Mouse (Mus musculus) stomach, embryonic 14.5 days (tissue): ENCODE data around the gene Gm13030. TPM values are rescaled to one million over a fixed set of nuclear protein-coding genes. Genes with fewer than 3 reads are reported as not detected.

Source experiments
- ATAC-seq: fragments of 200-750 bp; cut with Nextera tagmentation; 2 replicates; pipeline ENCODE4 v1.8.0; 2017; ENCODE audit warnings: low read depth, moderate TSS enrichment; ENCODE audit not compliant: insufficient number of reproducible peaks, insufficient read depth, low FRiP score
- H3K27ac ChIP-seq: fragments of 300-500 bp; sonication (generic); 2 replicates; pipeline ENCODE4 v1.5.1; 2014; ENCODE audit warnings: mild to moderate bottlenecking, low read length, moderate library complexity, mixed read lengths
- H3K27me3 ChIP-seq: fragments of 300-500 bp; sonication (generic); 2 replicates; pipeline ENCODE4 v1.6.1; 2014; ENCODE audit warnings: low read length, control low read depth, mixed read lengths; ENCODE audit not compliant: control insufficient read depth, insufficient read depth
- H3K36me3 ChIP-seq: fragments of 300-500 bp; sonication (generic); 2 replicates; pipeline ENCODE4 v1.6.1; 2014; ENCODE audit warnings: mild to moderate bottlenecking, control low read depth, low read length, moderate library complexity, mixed read lengths; ENCODE audit not compliant: control insufficient read depth, insufficient read depth
- H3K4me1 ChIP-seq: fragments of 300-500 bp; sonication (generic); 2 replicates; pipeline ENCODE4 v1.6.1; 2014; ENCODE audit warnings: low read length, control low read depth, mixed read lengths; ENCODE audit not compliant: control insufficient read depth, insufficient read depth
- H3K4me2 ChIP-seq: fragments of 300-500 bp; sonication (generic); replicated peaks from 2 replicates; pipeline ENCODE4 v1.6.1; 2014; ENCODE audit warnings: low read depth, low read length, control low read depth
- H3K4me3 ChIP-seq: fragments of 300-500 bp; sonication (generic); 2 replicates; pipeline ENCODE4 v1.5.1; 2014; ENCODE audit warnings: low read depth, low read length, control low read depth
- H3K9ac ChIP-seq: fragments of 300-500 bp; sonication (generic); replicated peaks from 2 replicates; pipeline ENCODE4 v1.6.1; 2014; ENCODE audit warnings: low read depth, mild to moderate bottlenecking, control low read depth, low read length, moderate library complexity, mixed read lengths
- H3K9me3 ChIP-seq: fragments of 300-500 bp; sonication (generic); 2 replicates; pipeline ENCODE4 v1.6.1; 2016; ENCODE audit warnings: low read depth, low read length, control low read depth; ENCODE audit not compliant: control insufficient read depth
- WGBS: fragments of 180-500 bp; shearing (Covaris S2); extraction: QIAGEN DNeasy Blood & Tissue Kit; methylation state at CpG from one replicate; pipeline ENCODE4 v1.1.7; 2014; 5-methylcytosine and 5-hydroxymethylcytosine counted together
- polyA plus RNA-seq: library from polyadenylated mRNA; unstranded; fragments of >200 nt; fragmentation: Nextera tagmentation; extraction: Ambion mirVana; gene quantifications from 2 replicates; pipeline ENCODE4 v1.2.1, GENCODE M21; 2014

The Gm13030 gene
- polyA plus RNA-seq, 1 experiment from 2014 or later, result not detected

GRCm38 (mm10) chr4:138859245-138859644, 14.5 kb downstream of the Gm13030 start:
- H3K4me2 ChIP-seq, result peak overlapping the region; percentile 31; the same call in 1 of the 2 replicates
- 24% methylated on average over 9 of the region's 9 CpGs for WGBS
- H3K9ac ChIP-seq, result no peak overlapping the region
- ATAC-seq, result no peak
- H3K27ac ChIP-seq, result no peak overlapping the region
- H3K9me3 ChIP-seq, result no peaks in the 10 kb centered on the region
- no peaks in the 10 kb centered on the region for H3K4me1 ChIP-seq
- no peaks in the 10 kb centered on the region for H3K36me3 ChIP-seq
- H3K4me3 ChIP-seq, result no peak overlapping the region
- no peaks in the 10 kb centered on the region for H3K27me3 ChIP-seq

GRCm38 (mm10) chr4:138858446-138858845, 15.3 kb downstream of the Gm13030 start:
- Histone ChIP-seq H3K9me3 (no peaks in the 10 kb centered on the region), H3K4me1 (no peaks in the 10 kb centered on the region), H3K9ac (no peak overlapping the region), H3K27ac (no peak overlapping the region), H3K36me3 (no peaks in the 10 kb centered on the region), H3K27me3 (no peaks in the 10 kb centered on the region), H3K4me3 (no peak overlapping the region), H3K4me2 (no peak overlapping the region)
- 85% methylated on average over 15 of the region's 15 CpGs for WGBS
- ATAC-seq, result no peak

GRCm38 (mm10) chr4:138857576-138857975, 16.2 kb downstream of the Gm13030 start:
- Histone ChIP-seq H3K9ac (no peak overlapping the region), H3K4me3 (no peak overlapping the region), H3K36me3 (no peaks in the 10 kb centered on the region), H3K4me1 (no peaks in the 10 kb centered on the region), H3K9me3 (no peaks in the 10 kb centered on the region), H3K4me2 (no peak overlapping the region), H3K27me3 (no peaks in the 10 kb centered on the region), H3K27ac (no peak overlapping the region)
- 78% methylated on average over 10 of the region's 10 CpGs for WGBS
- no peak for ATAC-seq

- no peaks in the 10 kb centered on the region for H3K4me1 ChIP-seq
- H3K4me2 ChIP-seq, result no peak overlapping the region
- no peak overlapping the region for H3K4me3 ChIP-seq
- H3K27ac ChIP-seq, result no peak overlapping the region
- no peaks in the 10 kb centered on the region for H3K27me3 ChIP-seq
- no peaks in the 10 kb centered on the region for H3K9me3 ChIP-seq
- H3K36me3 ChIP-seq, result no peaks in the 10 kb centered on the region
- 26% methylated on average over 7 of the region's 7 CpGs for WGBS
- no peak overlapping the region for H3K9ac ChIP-seq
- ATAC-seq, result 0 out of 2 replicates have a peak, but pooled peaks have one; percentile 2
Measured at GRCm38 (mm10) chr4:138856491-138856890, 17.3 kb downstream of the Gm13030 start.

GRCm38 (mm10) chr4:138855092-138855632, 18.6 kb downstream of the Gm13030 start:
- H3K9me3 ChIP-seq, result no peaks in the 10 kb centered on the region
- no peaks in the 10 kb centered on the region for H3K4me1 ChIP-seq
- no peaks in the 10 kb centered on the region for H3K27me3 ChIP-seq
- no peak overlapping the region for H3K9ac ChIP-seq
- H3K36me3 ChIP-seq, result no peaks in the 10 kb centered on the region
- ATAC-seq, result no peak
- WGBS, result 86% methylated on average over 9 of the region's 9 CpGs
- H3K27ac ChIP-seq, result no peak overlapping the region
- no peak overlapping the region for H3K4me3 ChIP-seq
- no peak overlapping the region for H3K4me2 ChIP-seq

- Histone ChIP-seq H3K4me2 (no peak overlapping the region), H3K27ac (no peak overlapping the region), H3K27me3 (no peaks in the 10 kb centered on the region), H3K4me1 (no peaks in the 10 kb centered on the region), H3K36me3 (no peaks in the 10 kb centered on the region), H3K9ac (no peak overlapping the region), H3K9me3 (no peaks in the 10 kb centered on the region), H3K4me3 (no peak overlapping the region)
- ATAC-seq, result no peak
- 59% methylated on average over 6 of the region's 6 CpGs for WGBS
Measured at GRCm38 (mm10) chr4:138852961-138853360, 20.8 kb downstream of the Gm13030 start.

GRCm38 (mm10) chr4:138851463-138851862, 22.3 kb downstream of the Gm13030 start:
- Histone ChIP-seq H3K4me1 (no peaks in the 10 kb centered on the region), H3K4me2 (no peak overlapping the region), H3K27me3 (no peaks in the 10 kb centered on the region), H3K36me3 (no peaks in the 10 kb centered on the region), H3K27ac (no peak overlapping the region), H3K4me3 (no peak overlapping the region), H3K9ac (no peak overlapping the region), H3K9me3 (no peaks in the 10 kb centered on the region)
- no peak for ATAC-seq
- WGBS, result 3% methylated on average over 4 of the region's 4 CpGs

- no peak overlapping the region for H3K27ac ChIP-seq
- H3K36me3 ChIP-seq, result no peaks in the 10 kb centered on the region
- ATAC-seq, result no peak
Measured at GRCm38 (mm10) chr4:138841386-138841785, 32.4 kb downstream of the Gm13030 start.

GRCm38 (mm10) chr4:138840726-138841125, 33.0 kb downstream of the Gm13030 start:
- H3K9ac ChIP-seq, result no peak overlapping the region
- H3K4me2 ChIP-seq, result no peak overlapping the region
- ATAC-seq, result no peak
- H3K4me1 ChIP-seq, result no peaks in the 10 kb centered on the region
- no peak overlapping the region for H3K4me3 ChIP-seq
- H3K27ac ChIP-seq, result no peak overlapping the region
- no peaks in the 10 kb centered on the region for H3K27me3 ChIP-seq
- 77% methylated on average over 8 of the region's 8 CpGs for WGBS
- no peaks in the 10 kb centered on the region for H3K36me3 ChIP-seq
- peaks cover 4% of the 10 kb centered on the region; the same call in 1 of the 2 replicates for H3K9me3 ChIP-seq

More at GRCm38 (mm10) chr4:138841386-138841785, 32.4 kb downstream of the Gm13030 start:
- no peak overlapping the region for H3K4me2 ChIP-seq
- no peaks in the 10 kb centered on the region for H3K4me1 ChIP-seq
- no peak overlapping the region for H3K9ac ChIP-seq
- H3K4me3 ChIP-seq, result no peak overlapping the region
- 74% methylated on average over 7 of the region's 7 CpGs for WGBS
- H3K27me3 ChIP-seq, result no peaks in the 10 kb centered on the region
- H3K9me3 ChIP-seq, result peaks cover 4% of the 10 kb centered on the region; the same call in 1 of the 2 replicates
